Mouse (Mus musculus) kidney, postnatal 0 days (tissue): ENCODE measurements around the gene 1810013L24Rik. TPM values are rescaled to one million over a fixed set of nuclear protein-coding genes. Genes with fewer than 3 reads are reported as not detected.

ENCODE experiments used
- ATAC-seq: fragments of 200-750 bp; cut with Nextera tagmentation; replicated peaks from 2 replicates; pipeline ENCODE4 v1.8.0; 2017; ENCODE audit warnings: low read depth, moderate number of reproducible peaks, moderate TSS enrichment, moderate library complexity; ENCODE audit not compliant: low FRiP score
- DNase-seq: peaks from one replicate; pipeline ENCODE4 v3.0.0-alpha.2; 2016; ENCODE audit warnings: low spot score
- H3K27ac ChIP-seq: fragments of 300-500 bp; sonication (generic); 2 replicates; pipeline ENCODE4 v1.5.1; 2014; ENCODE audit warnings: mild to moderate bottlenecking
- H3K27me3 ChIP-seq: fragments of 300-500 bp; sonication (generic); 2 replicates; pipeline ENCODE4 v1.6.1; 2014; ENCODE audit warnings: low read length, mixed read lengths; ENCODE audit not compliant: insufficient read depth
- H3K36me3 ChIP-seq: fragments of 300-500 bp; sonication (generic); 2 replicates; pipeline ENCODE4 v1.6.1; 2014; ENCODE audit warnings: low read length, mixed read lengths; ENCODE audit not compliant: insufficient read depth
- H3K4me1 ChIP-seq: fragments of 300-500 bp; sonication (generic); replicated peaks from 2 replicates; pipeline ENCODE4 v1.6.1; 2014; ENCODE audit warnings: antibody characterized with exemption, low read length, mixed read lengths; ENCODE audit not compliant: insufficient read depth
- H3K4me2 ChIP-seq: fragments of 300-500 bp; sonication (generic); 2 replicates; pipeline ENCODE4 v1.6.1; 2014; ENCODE audit warnings: mild to moderate bottlenecking, low read length, moderate library complexity, mixed read lengths
- H3K4me3 ChIP-seq: fragments of 300-500 bp; sonication (generic); replicated peaks from 2 replicates; pipeline ENCODE4 v1.5.1; 2014; ENCODE audit warnings: low read depth, low read length
- H3K9ac ChIP-seq: fragments of 300-500 bp; sonication (generic); 2 replicates; pipeline ENCODE4 v1.6.1; 2014; ENCODE audit warnings: low read depth, low read length
- H3K9me3 ChIP-seq: fragments of 300-500 bp; sonication (generic); replicated peaks from 2 replicates; pipeline ENCODE4 v1.6.1; 2016; ENCODE audit warnings: low read length, inconsistent platforms, mixed read lengths
- CTCF ChIP-seq: IDR thresholded peaks from 2 replicates; pipeline ENCODE4 v1.5.1; 2016; ENCODE audit warnings: antibody characterized with exemption, low read depth, mild to moderate bottlenecking, moderate library complexity
- WGBS: fragments of 180-500 bp; shearing (Covaris S2); extraction: QIAGEN DNeasy Blood & Tissue Kit; methylation state at CpG from one replicate; pipeline ENCODE4 v1.1.7; 2014; 5-methylcytosine and 5-hydroxymethylcytosine counted together
- polyA plus RNA-seq: library from polyadenylated mRNA; unstranded; fragments of >200 nt; fragmentation: Nextera tagmentation; extraction: Ambion mirVana; gene quantifications from 2 replicates; pipeline ENCODE4 v1.2.1, GENCODE M21; 2015

1810013L24Rik gene
- polyA plus RNA-seq, 1 experiment from 2014 or later = 20.2 TPM

DNA sequence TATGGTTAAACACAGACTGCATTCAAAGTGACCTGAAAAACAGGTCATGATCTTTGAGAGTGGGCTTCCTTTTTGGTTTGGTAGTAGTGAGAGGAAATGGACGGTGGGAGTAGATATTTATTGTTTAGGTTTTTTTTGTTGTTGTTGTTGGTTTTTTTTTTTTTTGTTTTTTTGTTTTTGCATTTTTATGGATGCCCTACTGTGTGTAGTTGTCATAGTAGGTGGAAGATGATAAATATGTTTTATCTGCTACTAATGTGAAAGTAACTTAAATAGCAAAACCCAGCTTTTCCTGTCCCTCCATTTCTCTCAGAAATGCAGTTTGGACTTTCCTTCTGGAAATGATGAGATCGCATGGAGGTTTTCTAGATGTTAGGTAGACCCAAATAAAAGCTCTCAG, 26.9 kb downstream of the 1810013L24Rik start:
- Histone ChIP-seq H3K9me3 (no peaks in the 10 kb centered on the region), H3K9ac (no peak overlapping the region), H3K27me3 (no peaks in the 10 kb centered on the region), H3K4me1 (no peaks in the 10 kb centered on the region), H3K4me2 (no peak overlapping the region), H3K36me3 (peaks cover 21% of the 10 kb centered on the region), H3K4me3 (no peak overlapping the region), H3K27ac (no peak overlapping the region)
- 76% methylated on average over 2 of the region's 2 CpGs for WGBS
- TF ChIP-seq CTCF = no peak
- ATAC-seq (no peak), DNase-seq (no peak)

DNA sequence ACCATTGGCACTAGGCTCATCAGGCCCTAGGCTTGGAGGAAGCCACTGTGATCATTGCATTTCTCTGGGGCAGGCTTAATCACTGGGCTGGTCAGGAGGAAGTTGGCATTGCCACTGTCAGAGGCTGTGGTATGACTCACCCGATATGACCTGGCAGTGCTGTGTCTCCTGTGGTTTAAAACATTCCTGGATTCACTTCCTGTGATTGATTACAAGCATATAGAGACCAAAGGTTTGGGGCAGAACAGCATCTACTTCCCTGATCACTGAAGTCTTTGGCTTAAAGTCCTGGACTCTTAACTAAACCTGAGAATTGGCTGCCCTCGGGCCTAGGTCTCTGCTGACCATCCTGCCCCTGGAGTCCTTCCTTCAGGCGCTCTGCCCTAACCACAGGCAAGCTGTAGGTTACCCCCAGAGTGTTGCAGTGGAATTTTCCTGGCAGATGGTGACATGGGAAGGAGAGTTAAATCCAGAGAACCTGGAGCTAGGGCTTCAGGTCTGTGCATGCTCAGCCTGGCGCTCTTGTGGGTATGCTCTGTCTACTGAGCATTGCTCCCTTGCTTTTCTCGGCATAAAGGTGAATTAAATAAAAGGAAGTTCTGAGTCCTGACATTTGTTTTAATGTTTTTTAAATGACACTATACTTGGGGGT, 32.6 kb downstream of the 1810013L24Rik start:
- peaks cover 15% of the 10 kb centered on the region for H3K36me3 ChIP-seq
- WGBS = 81% methylated on average over 5 of the region's 5 CpGs
- ATAC-seq (no peak; the same call in 1 of the 2 replicates), DNase-seq (no peak)
- H3K4me3 ChIP-seq = no peak overlapping the region
- no peaks in the 10 kb centered on the region for H3K27me3 ChIP-seq
- H3K9ac ChIP-seq = no peak overlapping the region
- H3K4me2 ChIP-seq = no peak overlapping the region
- no peak overlapping the region for H3K27ac ChIP-seq
- TF ChIP-seq CTCF = no peak
- peaks cover 4% of the 10 kb centered on the region; the same call in 1 of the 2 replicates for H3K4me1 ChIP-seq
- no peaks in the 10 kb centered on the region for H3K9me3 ChIP-seq

DNA sequence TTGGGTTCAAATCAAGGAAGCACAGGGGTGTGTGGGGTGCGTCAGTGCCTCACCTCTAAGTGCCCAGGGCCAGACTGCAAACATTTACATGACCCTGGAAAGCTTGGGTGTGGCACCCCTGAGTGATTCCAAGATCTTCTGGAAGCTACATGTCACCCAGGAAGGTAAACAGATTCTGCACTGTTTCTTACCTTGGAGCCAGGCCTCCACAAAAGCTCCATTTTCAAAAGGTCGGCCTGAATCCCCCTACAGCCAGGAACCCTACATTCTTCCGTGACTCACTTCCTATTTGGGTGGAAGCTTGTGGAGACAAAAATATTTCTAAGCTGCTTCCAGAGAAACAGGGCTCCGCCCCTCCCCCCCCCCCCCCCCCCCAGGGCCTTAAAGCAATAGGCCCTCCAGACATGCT, 34.3 kb downstream of the 1810013L24Rik start:
- peak overlapping the region; percentile 50; the same call in 1 of the 2 replicates for H3K27ac ChIP-seq
- peak; percentile 72 for DNase-seq
- H3K9ac ChIP-seq = no peak overlapping the region
- H3K27me3 ChIP-seq = no peaks in the 10 kb centered on the region
- H3K4me3 ChIP-seq = no peak overlapping the region
- peaks cover 3% of the 10 kb centered on the region; the same call in 1 of the 2 replicates for H3K36me3 ChIP-seq
- no peak for TF ChIP-seq CTCF
- peaks cover 4% of the 10 kb centered on the region; the same call in 1 of the 2 replicates for H3K4me1 ChIP-seq
- peak overlapping the region; percentile 6; the same call in 1 of the 2 replicates for H3K4me2 ChIP-seq
- ATAC-seq = no peak
- H3K9me3 ChIP-seq = no peaks in the 10 kb centered on the region
- 41% methylated on average over 4 of the region's 4 CpGs for WGBS

DNA sequence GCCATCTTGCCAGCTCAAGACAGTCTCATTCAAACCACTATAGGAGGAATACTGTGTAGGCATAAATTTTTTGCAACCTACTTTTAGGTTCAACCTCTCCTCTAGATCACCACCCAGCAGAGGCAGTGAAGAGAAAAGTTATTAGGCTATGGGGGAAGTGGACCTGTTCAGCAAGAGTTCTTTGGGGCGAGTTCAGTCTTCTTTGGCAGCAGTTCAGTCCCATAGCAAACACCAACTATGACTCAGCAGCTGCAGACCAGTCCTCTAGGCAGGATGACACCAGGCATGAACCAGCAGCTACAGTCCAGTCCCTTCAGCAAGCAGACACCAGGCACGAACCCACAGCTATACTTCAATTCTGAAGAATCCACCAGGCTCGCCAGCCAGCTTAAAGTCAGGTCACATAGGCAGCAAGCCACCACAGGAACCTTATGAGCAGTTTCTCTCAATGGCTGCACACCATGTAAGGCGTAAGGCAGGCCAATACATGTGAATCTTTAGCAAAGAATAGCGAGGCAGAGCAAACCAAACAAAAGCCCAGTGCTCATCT, 37.6 kb downstream of the 1810013L24Rik start:
- Histone ChIP-seq H3K4me3 (no peak overlapping the region), H3K36me3 (no peaks in the 10 kb centered on the region), H3K27ac (no peak overlapping the region), H3K9ac (no peak overlapping the region), H3K27me3 (no peaks in the 10 kb centered on the region), H3K9me3 (no peaks in the 10 kb centered on the region), H3K4me2 (no peak overlapping the region), H3K4me1 (peaks cover 4% of the 10 kb centered on the region; the same call in 1 of the 2 replicates)
- ATAC-seq = no peak
- TF ChIP-seq CTCF = no peak
- 85% methylated on average over 5 of the region's 5 CpGs for WGBS
- DNase-seq = no peak

DNA sequence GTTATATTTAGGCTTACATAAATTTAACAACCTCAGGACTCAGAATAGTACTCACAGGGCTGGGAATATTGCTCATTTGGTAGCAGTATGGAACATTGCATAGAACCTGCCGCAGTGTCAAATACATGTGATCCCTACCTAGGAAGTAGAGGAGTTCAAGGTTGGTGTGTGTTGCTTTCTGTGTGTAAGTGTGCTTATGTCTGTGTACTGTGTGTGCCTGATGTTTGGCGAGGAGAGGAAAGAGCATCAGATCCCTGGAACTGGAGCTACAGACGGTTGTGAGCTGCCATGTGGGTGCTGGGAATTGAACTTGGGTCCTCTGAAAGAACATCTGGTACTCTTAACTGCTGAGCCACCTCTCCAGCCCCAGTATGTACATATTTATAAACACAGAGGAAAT, 38.6 kb downstream of the 1810013L24Rik start:
- no peak for ATAC-seq
- 91% methylated on average over 3 of the region's 3 CpGs for WGBS
- no peak for TF ChIP-seq CTCF

DNA sequence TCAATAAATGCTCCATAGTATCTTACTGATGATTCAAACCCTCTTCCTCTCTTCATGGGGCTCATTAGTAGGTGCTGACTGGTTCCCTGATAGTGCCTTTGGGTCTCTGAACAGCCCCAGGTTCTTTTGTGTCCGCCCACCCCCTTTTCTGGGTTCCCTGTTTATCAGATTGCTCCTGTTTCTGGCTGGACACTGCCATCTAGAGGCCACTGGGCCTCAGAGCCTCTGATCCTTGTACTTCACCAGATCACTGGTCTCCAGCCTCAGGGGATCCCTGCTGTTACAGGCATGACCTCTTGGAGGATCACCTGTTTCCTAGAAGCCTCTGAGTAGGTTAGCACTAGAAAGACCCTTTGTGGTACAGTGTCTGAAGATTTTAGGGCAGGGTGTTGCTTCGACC, 39.8 kb downstream of the 1810013L24Rik start:
- no peak overlapping the region for H3K4me3 ChIP-seq
- no peaks in the 10 kb centered on the region for H3K4me1 ChIP-seq
- WGBS = 33% methylated on average over 2 of the region's 2 CpGs
- H3K9me3 ChIP-seq = no peaks in the 10 kb centered on the region
- no peak overlapping the region for H3K27ac ChIP-seq
- no peaks in the 10 kb centered on the region for H3K27me3 ChIP-seq
- no peak overlapping the region for H3K4me2 ChIP-seq
- H3K36me3 ChIP-seq = no peaks in the 10 kb centered on the region
- no peak overlapping the region for H3K9ac ChIP-seq
- peak; percentile 90 for TF ChIP-seq CTCF
- DNase-seq (peak; percentile 87), ATAC-seq (peak; percentile 51; the same call in 1 of the 2 replicates)

More for the DNA sequence above, 38.6 kb downstream of the 1810013L24Rik start:
- Histone ChIP-seq H3K27me3 (no peaks in the 10 kb centered on the region), H3K9me3 (no peaks in the 10 kb centered on the region), H3K27ac (no peak overlapping the region), H3K36me3 (no peaks in the 10 kb centered on the region), H3K9ac (no peak overlapping the region), H3K4me1 (peaks cover 4% of the 10 kb centered on the region; the same call in 1 of the 2 replicates), H3K4me2 (no peak overlapping the region), H3K4me3 (no peak overlapping the region)
- no peak for DNase-seq
